Mouse (Mus musculus): ENCODE measurements at regions not wholly inside any gene's neighbourhood (a gene's known extent, or its start where the extent isn't known, plus 50 kb on each side); places are given as distances from the start of the nearest gene placed in this dataset.

DNA sequence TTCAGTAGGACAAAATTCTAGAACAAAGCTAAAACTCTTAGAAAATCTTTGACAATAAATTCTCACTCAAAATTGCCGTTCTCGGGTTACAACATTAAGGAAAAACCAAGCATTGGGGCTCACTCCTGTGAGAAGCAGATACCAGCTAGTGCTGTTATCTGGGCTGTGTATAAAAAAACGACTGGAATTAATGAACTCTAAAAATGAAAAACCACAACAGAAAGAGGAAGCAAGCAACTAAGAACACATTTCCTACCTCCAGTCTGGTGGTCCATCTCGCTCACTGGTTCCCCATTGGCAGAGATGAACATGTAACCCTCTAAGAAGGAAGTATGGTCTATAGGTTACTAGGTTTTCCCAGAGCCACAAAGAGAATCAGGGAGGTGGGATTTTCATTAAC lies 824.9 kb upstream of the 2610301B20Rik start:
- no peaks in the 10 kb centered on the region for H3K79me3 ChIP-seq (ENCODE audit: low read depth)
- H3ac ChIP-seq (ENCODE audit: control insufficient read depth, insufficient read length, low read depth) = no peak overlapping the region
- H3K36me3 ChIP-seq (ENCODE audit: control insufficient read depth, insufficient read depth) = no peaks in the 10 kb centered on the region
- H3K4me3 ChIP-seq (ENCODE audit: insufficient read depth, poor library complexity, severe bottlenecking) = no peak overlapping the region
- H3K79me2 ChIP-seq (ENCODE audit: control insufficient read depth, insufficient read depth) = no peaks in the 10 kb centered on the region
- no peak for TF ChIP-seq CEBPB (IDR thresholded peaks at IDR 0.05; ENCODE audit: low read depth)
- no peak for TF ChIP-seq CTCF (IDR thresholded peaks at IDR 0.05; ENCODE audit: control insufficient read depth, insufficient read depth, insufficient read length)
- TF ChIP-seq MYOD1 (IDR thresholded peaks at IDR 0.05; ENCODE audit: control insufficient read depth, insufficient read length, low read depth) = no peak
- TF ChIP-seq MAX (IDR thresholded peaks at IDR 0.05) = no peak
- TF ChIP-seq MYOG (IDR thresholded peaks at IDR 0.05; ENCODE audit: control insufficient read depth, extremely low read depth, insufficient read length) = no peak
- no peak for TF ChIP-seq FOSL1 (IDR thresholded peaks at IDR 0.05; ENCODE audit: insufficient read depth, low read length, poor library complexity, severe bottlenecking)
- TF ChIP-seq USF1 (IDR thresholded peaks at IDR 0.05; ENCODE audit: low read depth) = no peak
- no peaks in the 10 kb centered on the region for H3K27me3 ChIP-seq (ENCODE audit: control insufficient read depth, insufficient read depth, insufficient read length)

DNA sequence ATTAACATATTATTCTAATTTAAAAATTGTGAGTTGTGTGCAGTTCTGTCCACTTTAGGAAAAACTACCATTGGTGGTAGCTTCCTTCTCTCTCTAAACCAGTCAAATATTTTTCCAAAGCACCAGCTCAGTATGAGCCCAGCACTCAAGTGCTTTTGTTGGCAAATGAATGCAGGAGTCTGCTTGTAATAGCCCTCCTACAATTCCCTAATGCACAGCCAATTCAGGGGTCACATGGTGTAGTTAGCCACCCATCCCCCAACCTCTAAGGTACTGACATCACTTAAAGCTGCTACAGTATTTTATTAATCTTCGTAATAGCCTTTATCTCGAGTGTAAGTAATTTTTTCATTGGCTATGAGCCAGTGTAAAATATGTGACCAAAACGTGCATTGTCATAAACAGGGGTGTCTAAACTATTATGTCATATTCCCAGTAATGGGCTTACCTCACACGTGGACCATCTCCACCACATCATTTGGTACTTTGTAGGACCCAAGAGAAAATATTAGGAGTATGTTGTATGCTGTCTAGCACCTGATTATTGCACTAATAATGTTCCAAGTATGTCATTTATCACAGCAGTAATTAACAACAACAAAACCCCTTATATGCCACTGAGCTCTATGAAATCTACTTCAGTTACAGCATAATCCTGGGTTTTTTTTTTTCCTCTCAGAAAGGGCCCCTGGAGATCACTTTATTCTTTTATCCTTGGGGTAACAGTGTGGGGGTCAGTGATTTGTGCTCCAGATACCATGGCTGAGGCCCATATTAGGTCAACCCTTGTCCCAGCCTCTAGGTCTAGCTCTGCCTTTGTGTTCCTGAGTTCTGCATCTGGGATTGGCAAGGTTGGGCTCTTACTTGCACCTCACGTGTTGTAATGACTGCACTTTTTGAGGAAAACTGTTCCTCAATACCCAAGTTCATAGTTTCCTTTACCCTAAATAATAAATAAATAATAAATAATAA lies 822.7 kb upstream of the 2610301B20Rik start:
- no peaks in the 10 kb centered on the region for H3K27me3 ChIP-seq (ENCODE audit: control insufficient read depth, insufficient read depth, insufficient read length)
- no peaks in the 10 kb centered on the region for H3K79me3 ChIP-seq (ENCODE audit: low read depth)
- H3K79me2 ChIP-seq (ENCODE audit: control insufficient read depth, insufficient read depth) = no peaks in the 10 kb centered on the region
- TF ChIP-seq FOSL1 (IDR thresholded peaks at IDR 0.05; ENCODE audit: insufficient read depth, low read length, poor library complexity, severe bottlenecking) = no peak
- TF ChIP-seq USF1 (IDR thresholded peaks at IDR 0.05; ENCODE audit: low read depth) = no peak
- no peak for TF ChIP-seq CEBPB (IDR thresholded peaks at IDR 0.05; ENCODE audit: low read depth)
- no peak for TF ChIP-seq MYOG (IDR thresholded peaks at IDR 0.05; ENCODE audit: control insufficient read depth, extremely low read depth, insufficient read length)
- TF ChIP-seq MAX (IDR thresholded peaks at IDR 0.05) = no peak
- no peak for TF ChIP-seq MYOD1 (IDR thresholded peaks at IDR 0.05; ENCODE audit: control insufficient read depth, insufficient read length, low read depth)
- no peak for TF ChIP-seq CTCF (IDR thresholded peaks at IDR 0.05; ENCODE audit: control insufficient read depth, insufficient read depth, insufficient read length)
- H3K4me3 ChIP-seq (ENCODE audit: insufficient read depth, poor library complexity, severe bottlenecking) = no peak overlapping the region
- H3K36me3 ChIP-seq (ENCODE audit: control insufficient read depth, insufficient read depth) = no peaks in the 10 kb centered on the region
- no peak overlapping the region for H3ac ChIP-seq (ENCODE audit: control insufficient read depth, insufficient read length, low read depth)

DNA sequence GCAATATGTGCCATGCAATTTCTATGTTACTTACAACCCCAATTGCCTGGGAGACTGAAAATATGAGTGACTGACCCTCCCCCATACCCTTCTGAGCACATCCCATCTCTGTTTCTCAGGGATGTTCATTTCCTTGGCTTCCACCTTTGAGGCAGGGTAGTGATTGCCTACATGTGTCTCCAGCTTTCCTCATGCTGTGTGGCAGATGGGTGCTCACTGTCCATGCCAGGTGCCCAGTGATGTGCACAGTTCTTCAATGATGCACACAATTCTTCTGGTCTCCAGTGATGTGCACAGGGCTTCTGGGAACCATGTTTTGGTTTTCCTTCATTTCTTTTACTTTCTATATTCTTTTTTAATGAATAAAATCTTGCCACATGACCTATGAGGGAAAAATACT lies 821.4 kb upstream of the 2610301B20Rik start:
- H3K4me3 ChIP-seq (ENCODE audit: insufficient read depth, poor library complexity, severe bottlenecking) = no peak overlapping the region
- no peaks in the 10 kb centered on the region for H3K27me3 ChIP-seq (ENCODE audit: control insufficient read depth, insufficient read depth, insufficient read length)
- H3K79me2 ChIP-seq (ENCODE audit: control insufficient read depth, insufficient read depth) = no peaks in the 10 kb centered on the region
- H3K79me3 ChIP-seq (ENCODE audit: low read depth) = no peaks in the 10 kb centered on the region
- H3K36me3 ChIP-seq (ENCODE audit: control insufficient read depth, insufficient read depth) = no peaks in the 10 kb centered on the region
- TF ChIP-seq CEBPB (IDR thresholded peaks at IDR 0.05; ENCODE audit: low read depth) (no peak), MYOG (IDR thresholded peaks at IDR 0.05; ENCODE audit: control insufficient read depth, extremely low read depth, insufficient read length) (no peak), CTCF (IDR thresholded peaks at IDR 0.05; ENCODE audit: control insufficient read depth, insufficient read depth, insufficient read length) (no peak), USF1 (IDR thresholded peaks at IDR 0.05; ENCODE audit: low read depth) (no peak), MAX (IDR thresholded peaks at IDR 0.05) (no peak), FOSL1 (IDR thresholded peaks at IDR 0.05; ENCODE audit: insufficient read depth, low read length, poor library complexity, severe bottlenecking) (no peak), MYOD1 (IDR thresholded peaks at IDR 0.05; ENCODE audit: control insufficient read depth, insufficient read length, low read depth) (no peak)
- no peak overlapping the region for H3ac ChIP-seq (ENCODE audit: control insufficient read depth, insufficient read length, low read depth)

DNA sequence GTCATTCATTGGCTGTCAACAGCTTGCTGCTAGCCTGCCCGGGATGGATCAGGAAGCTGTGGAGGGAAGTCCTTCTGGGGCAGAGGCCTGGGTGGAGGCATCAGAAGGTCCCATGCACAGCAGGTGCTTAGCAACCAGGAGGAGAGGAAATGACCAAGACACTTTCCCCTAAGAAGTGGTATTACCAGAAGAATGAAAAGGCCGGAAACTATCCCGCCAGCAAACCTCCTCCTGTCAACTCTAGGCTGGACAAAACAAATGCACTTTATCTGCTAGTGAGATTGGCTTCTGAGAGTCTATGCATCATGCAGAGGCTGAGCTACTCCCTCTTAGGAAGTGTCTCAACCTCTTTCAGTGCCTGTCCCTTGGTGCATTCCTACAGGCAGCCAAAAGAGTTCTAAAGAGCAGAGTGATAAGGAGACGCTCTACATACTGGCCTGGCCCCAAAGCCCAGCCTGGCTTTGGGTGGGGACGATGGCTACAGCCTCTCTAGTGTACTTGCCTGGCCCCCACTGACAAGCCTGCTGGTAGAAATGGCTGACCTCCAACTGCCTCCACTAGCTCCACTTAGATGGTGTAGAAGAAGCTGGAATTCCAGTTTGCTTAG lies 801.7 kb upstream of the 2610301B20Rik start:
- Histone ChIP-seq H3K27me3 (ENCODE audit: control insufficient read depth, insufficient read depth, insufficient read length) (no peaks in the 10 kb centered on the region), H3K79me3 (ENCODE audit: low read depth) (no peaks in the 10 kb centered on the region), H3ac (ENCODE audit: control insufficient read depth, insufficient read length, low read depth) (no peak overlapping the region), H3K4me3 (ENCODE audit: insufficient read depth, poor library complexity, severe bottlenecking) (no peak overlapping the region), H3K36me3 (ENCODE audit: control insufficient read depth, insufficient read depth) (no peaks in the 10 kb centered on the region), H3K79me2 (ENCODE audit: control insufficient read depth, insufficient read depth) (no peaks in the 10 kb centered on the region)
- TF ChIP-seq MYOG (IDR thresholded peaks at IDR 0.05; ENCODE audit: control insufficient read depth, extremely low read depth, insufficient read length) (no peak), MYOD1 (IDR thresholded peaks at IDR 0.05; ENCODE audit: control insufficient read depth, insufficient read length, low read depth) (no peak), CEBPB (IDR thresholded peaks at IDR 0.05; ENCODE audit: low read depth) (no peak), CTCF (IDR thresholded peaks at IDR 0.05; ENCODE audit: control insufficient read depth, insufficient read depth, insufficient read length) (no peak), MAX (IDR thresholded peaks at IDR 0.05) (no peak), FOSL1 (IDR thresholded peaks at IDR 0.05; ENCODE audit: insufficient read depth, low read length, poor library complexity, severe bottlenecking) (no peak), USF1 (IDR thresholded peaks at IDR 0.05; ENCODE audit: low read depth) (no peak)

DNA sequence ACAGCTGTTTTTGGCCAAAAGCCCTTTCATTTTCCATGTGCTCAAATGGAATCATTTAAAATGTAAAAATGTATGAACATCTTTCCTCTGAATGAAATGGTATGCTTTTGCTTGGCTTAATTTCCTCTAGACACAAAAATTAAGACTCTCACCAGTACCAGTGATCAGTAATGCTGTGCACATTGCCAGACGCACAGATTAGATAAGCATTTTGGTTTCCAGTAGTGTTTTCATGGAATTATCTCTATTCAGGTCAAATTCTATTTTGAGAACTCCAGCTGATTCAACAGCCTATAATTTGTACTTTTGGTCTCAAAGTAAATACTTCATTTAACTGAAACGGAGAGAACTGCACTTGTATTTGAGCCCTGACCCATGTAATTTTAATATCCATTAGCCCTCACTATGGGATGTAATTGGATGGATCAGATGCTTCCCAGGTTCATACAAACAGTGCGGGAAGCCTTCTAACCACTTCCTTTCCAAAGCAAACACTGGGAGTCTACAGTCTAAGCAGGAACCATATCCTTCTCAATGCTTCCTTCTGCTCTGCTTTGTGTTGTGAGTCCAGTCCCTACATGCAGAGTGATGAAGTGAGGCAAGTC lies 794.6 kb upstream of the 2610301B20Rik start:
- Histone ChIP-seq H3K79me2 (ENCODE audit: control insufficient read depth, insufficient read depth) (no peaks in the 10 kb centered on the region), H3K79me3 (ENCODE audit: low read depth) (no peaks in the 10 kb centered on the region), H3ac (ENCODE audit: control insufficient read depth, insufficient read length, low read depth) (no peak overlapping the region), H3K27me3 (ENCODE audit: control insufficient read depth, insufficient read depth, insufficient read length) (no peaks in the 10 kb centered on the region), H3K36me3 (ENCODE audit: control insufficient read depth, insufficient read depth) (no peaks in the 10 kb centered on the region), H3K4me3 (ENCODE audit: insufficient read depth, poor library complexity, severe bottlenecking) (no peak overlapping the region)
- no peak for TF ChIP-seq MYOD1 (IDR thresholded peaks at IDR 0.05; ENCODE audit: control insufficient read depth, insufficient read length, low read depth)
- TF ChIP-seq MAX (IDR thresholded peaks at IDR 0.05) = no peak
- no peak for TF ChIP-seq MYOG (IDR thresholded peaks at IDR 0.05; ENCODE audit: control insufficient read depth, extremely low read depth, insufficient read length)
- TF ChIP-seq FOSL1 (IDR thresholded peaks at IDR 0.05; ENCODE audit: insufficient read depth, low read length, poor library complexity, severe bottlenecking) = no peak
- no peak for TF ChIP-seq USF1 (IDR thresholded peaks at IDR 0.05; ENCODE audit: low read depth)
- TF ChIP-seq CEBPB (IDR thresholded peaks at IDR 0.05; ENCODE audit: low read depth) = no peak
- TF ChIP-seq CTCF (IDR thresholded peaks at IDR 0.05; ENCODE audit: control insufficient read depth, insufficient read depth, insufficient read length) = no peak

Measured in C2C12 (cell line).